Mouse (Mus musculus) brain, embryonic 14.5 days (tissue): ENCODE data around the gene Sit1.

Source experiments
- CTCF ChIP-seq: fragments of 200-500 bp; IDR thresholded peaks from 2 replicates; pipeline ENCODE4 v1.5.1; 2012; ENCODE audit warnings: inconsistent platforms, mild to moderate bottlenecking, moderate library complexity, borderline replicate concordance; ENCODE audit not compliant: insufficient read depth, insufficient read length; ENCODE audit errors: extremely low read depth
- POLR2A ChIP-seq: fragments of 200-500 bp; IDR thresholded peaks from 2 replicates; pipeline ENCODE4 v1.6.1; 2012; ENCODE audit warnings: mild to moderate bottlenecking, inconsistent platforms, borderline replicate concordance; ENCODE audit not compliant: poor library complexity, insufficient read depth, insufficient read length, severe bottlenecking; ENCODE audit errors: extremely low read depth

DNA sequence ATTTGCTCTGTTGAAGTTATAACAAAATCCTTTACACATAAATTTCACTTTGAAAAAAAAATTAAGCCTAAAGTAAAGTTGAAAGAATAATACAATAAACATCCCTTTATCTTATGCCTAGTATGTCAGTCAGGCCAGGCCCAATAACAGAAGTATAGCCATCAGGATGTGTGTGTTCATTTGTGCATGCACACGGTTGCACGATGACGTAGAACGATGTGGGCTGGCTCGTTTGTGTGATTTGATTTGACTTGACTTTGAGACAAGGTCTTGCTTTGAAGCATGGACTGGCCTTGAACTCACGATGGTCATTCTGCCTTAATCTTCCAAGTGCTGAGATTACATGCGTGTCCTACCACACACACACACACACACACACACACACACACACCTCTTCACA, 16.7 kb downstream of the Sit1 start:
- TF ChIP-seq CTCF (no peak), POLR2A (no peak)
